Mouse (Mus musculus): ENCODE measurements around the gene Ptpn13. TPM values are rescaled to one million over a fixed set of nuclear protein-coding genes. Genes with fewer than 3 reads are reported as not detected.

Gene Ptpn13
- polyA plus RNA-seq, 1 experiment from 2014 or later: 4.8 TPM

- no peaks in the 10 kb centered on the region for H3K27me3 ChIP-seq (replicated peaks; ENCODE audit: control insufficient read depth, insufficient read depth, low read length)
Observed at GRCm38 (mm10) chr5:103460903-103461302, 35.9 kb downstream of the Ptpn13 start.

GRCm38 (mm10) chr5:103463661-103464219 lies 38.7 kb downstream of the Ptpn13 start:
- Histone ChIP-seq H3K9ac (ENCODE audit: low read length) (no peak overlapping the region), H3K27me3 (replicated peaks; ENCODE audit: control insufficient read depth, insufficient read depth, low read length) (no peaks in the 10 kb centered on the region), H3K36me3 (ENCODE audit: control insufficient read depth, insufficient read depth, low read length) (no peaks in the 10 kb centered on the region), H3K4me3 (ENCODE audit: low read depth, low read length) (no peak overlapping the region), H3K4me2 (ENCODE audit: low read length) (no peak overlapping the region), H3K9me3 (replicated peaks; ENCODE audit: control insufficient read depth, low read length) (no peaks in the 10 kb centered on the region), H3K4me1 (ENCODE audit: control insufficient read depth, insufficient read depth, low read length) (no peaks in the 10 kb centered on the region), H3K27ac (ENCODE audit: low read depth, low read length) (no peak overlapping the region)
- 65% methylated on average over 10 of the region's 10 CpGs for WGBS
- DNase-seq (ENCODE audit: low spot score): no peak
- no peak for ATAC-seq

More at GRCm38 (mm10) chr5:103460903-103461302, 35.9 kb downstream of the Ptpn13 start:
- no peak for DNase-seq (ENCODE audit: low spot score)
- no peak overlapping the region for H3K4me3 ChIP-seq (ENCODE audit: low read depth, low read length)
- no peaks in the 10 kb centered on the region for H3K36me3 ChIP-seq (ENCODE audit: control insufficient read depth, insufficient read depth, low read length)
- no peak overlapping the region for H3K27ac ChIP-seq (ENCODE audit: low read depth, low read length)
- H3K4me1 ChIP-seq (ENCODE audit: control insufficient read depth, insufficient read depth, low read length): no peaks in the 10 kb centered on the region
- WGBS: 80% methylated on average over 6 of the region's 6 CpGs
- no peak for ATAC-seq
- no peak overlapping the region for H3K9ac ChIP-seq (ENCODE audit: low read length)
- no peak overlapping the region for H3K4me2 ChIP-seq (ENCODE audit: low read length)
- no peaks in the 10 kb centered on the region for H3K9me3 ChIP-seq (replicated peaks; ENCODE audit: control insufficient read depth, low read length)

DNA sequence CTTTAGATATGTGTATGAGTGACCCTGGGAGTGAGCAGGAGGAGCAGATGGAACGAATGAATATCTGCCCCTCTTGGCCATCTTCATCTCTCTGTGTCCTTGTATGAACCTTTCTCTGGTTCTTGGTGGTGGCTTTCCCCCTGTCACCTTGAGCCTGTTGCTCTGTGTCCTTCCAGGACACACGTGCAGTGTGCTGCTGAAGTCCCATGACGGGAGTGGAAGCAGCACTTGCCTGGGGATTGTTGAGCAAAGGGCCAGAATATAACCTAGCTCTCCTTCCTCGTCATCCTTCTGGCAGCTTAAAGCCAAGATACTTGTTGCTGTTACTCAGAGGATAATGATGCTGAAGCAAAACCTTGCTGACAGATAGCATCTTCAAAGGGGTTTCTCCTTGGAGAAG lies 39.3 kb downstream of the Ptpn13 start:
- no peaks in the 10 kb centered on the region for H3K36me3 ChIP-seq (ENCODE audit: control insufficient read depth, insufficient read depth, low read length)
- no peak overlapping the region for H3K4me3 ChIP-seq (ENCODE audit: low read depth, low read length)
- H3K9me3 ChIP-seq (replicated peaks; ENCODE audit: control insufficient read depth, low read length): no peaks in the 10 kb centered on the region
- no peak for ATAC-seq
- no peaks in the 10 kb centered on the region for H3K4me1 ChIP-seq (ENCODE audit: control insufficient read depth, insufficient read depth, low read length)
- no peak overlapping the region for H3K27ac ChIP-seq (ENCODE audit: low read depth, low read length)
- no peaks in the 10 kb centered on the region for H3K27me3 ChIP-seq (replicated peaks; ENCODE audit: control insufficient read depth, insufficient read depth, low read length)
- H3K4me2 ChIP-seq (ENCODE audit: low read length): no peak overlapping the region
- DNase-seq (ENCODE audit: low spot score): no peak
- H3K9ac ChIP-seq (ENCODE audit: low read length): no peak overlapping the region
- 80% methylated on average over 4 of the region's 4 CpGs for WGBS

- Histone ChIP-seq H3K4me3 (ENCODE audit: low read depth, low read length) (no peak overlapping the region), H3K27me3 (replicated peaks; ENCODE audit: control insufficient read depth, insufficient read depth, low read length) (no peaks in the 10 kb centered on the region), H3K9ac (ENCODE audit: low read length) (no peak overlapping the region), H3K27ac (ENCODE audit: low read depth, low read length) (no peak overlapping the region), H3K36me3 (ENCODE audit: control insufficient read depth, insufficient read depth, low read length) (no peaks in the 10 kb centered on the region), H3K4me2 (ENCODE audit: low read length) (no peak overlapping the region), H3K9me3 (replicated peaks; ENCODE audit: control insufficient read depth, low read length) (no peaks in the 10 kb centered on the region), H3K4me1 (ENCODE audit: control insufficient read depth, insufficient read depth, low read length) (no peaks in the 10 kb centered on the region)
- WGBS: 69% methylated on average over 10 of the region's 10 CpGs
- no peak for DNase-seq (ENCODE audit: low spot score)
- ATAC-seq: no peak
Observed at GRCm38 (mm10) chr5:103464771-103465170, 39.8 kb downstream of the Ptpn13 start.

DNA sequence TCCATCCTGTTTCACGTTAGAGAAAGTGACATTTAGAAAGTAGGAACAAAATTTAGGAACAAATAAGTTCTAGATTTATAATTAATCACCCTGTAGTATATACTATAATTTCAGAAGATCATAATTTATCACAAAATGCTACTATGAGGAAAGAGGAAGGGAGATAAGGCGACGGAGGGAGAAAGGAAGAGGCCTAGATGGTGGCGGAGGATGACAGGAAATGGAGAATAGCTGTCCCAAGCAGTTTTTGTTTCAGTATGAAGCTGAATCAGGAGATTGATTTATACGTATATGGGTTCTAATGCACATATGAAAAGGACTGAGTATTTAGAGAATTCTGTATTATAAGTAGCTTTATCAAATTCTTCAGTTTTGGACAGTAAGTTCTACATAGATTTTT lies 47.7 kb downstream of the Ptpn13 start:
- ATAC-seq: no peak
- H3K4me2 ChIP-seq (ENCODE audit: low read length): no peak overlapping the region

DNA sequence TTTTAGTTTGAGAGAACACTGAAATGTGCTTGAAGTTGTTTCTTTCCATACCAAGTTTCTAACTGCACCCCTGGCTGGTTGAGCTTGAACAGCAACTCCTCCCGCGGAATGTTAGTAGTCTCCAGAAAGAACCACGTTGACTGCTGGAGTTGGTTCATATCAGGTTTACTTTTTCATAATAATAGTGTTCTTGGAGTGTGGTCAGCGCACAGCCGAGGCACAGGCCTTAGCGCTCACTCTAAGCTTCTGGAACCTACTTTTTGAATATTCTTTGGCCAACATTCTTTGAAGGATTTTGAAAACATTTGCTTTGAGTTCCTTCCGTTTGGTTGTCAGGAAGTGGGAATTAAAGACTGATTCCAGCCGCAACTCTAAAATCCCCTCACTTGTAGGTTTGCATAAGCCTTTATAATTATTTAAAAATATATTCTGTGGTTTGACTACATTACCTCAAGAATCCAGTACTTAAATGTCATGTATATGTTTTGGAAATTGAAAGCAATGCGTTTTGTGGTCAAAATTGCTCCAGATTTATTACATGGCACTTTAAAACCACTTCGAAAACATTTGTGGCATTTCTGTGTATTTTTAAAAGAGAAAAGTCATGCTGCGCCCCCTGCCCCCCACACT lies 48.6 kb downstream of the Ptpn13 start:
- Histone ChIP-seq H3K9me3 (replicated peaks; ENCODE audit: control insufficient read depth, low read length) (no peaks in the 10 kb centered on the region), H3K9ac (ENCODE audit: low read length) (no peak overlapping the region), H3K4me3 (ENCODE audit: low read depth, low read length) (no peak overlapping the region), H3K4me1 (ENCODE audit: control insufficient read depth, insufficient read depth, low read length) (no peaks in the 10 kb centered on the region), H3K4me2 (ENCODE audit: low read length) (no peak overlapping the region), H3K36me3 (ENCODE audit: control insufficient read depth, insufficient read depth, low read length) (no peaks in the 10 kb centered on the region), H3K27ac (ENCODE audit: low read depth, low read length) (no peak overlapping the region), H3K27me3 (replicated peaks; ENCODE audit: control insufficient read depth, insufficient read depth, low read length) (no peaks in the 10 kb centered on the region)
- DNase-seq (ENCODE audit: low spot score): no peak
- WGBS: 93% methylated on average over 11 of the region's 11 CpGs
- no peak for ATAC-seq

More for the DNA sequence above, 47.7 kb downstream of the Ptpn13 start:
- WGBS: 92% methylated on average over 5 of the region's 5 CpGs
- no peak overlapping the region for H3K9ac ChIP-seq (ENCODE audit: low read length)
- H3K27ac ChIP-seq (ENCODE audit: low read depth, low read length): no peak overlapping the region
- no peak overlapping the region for H3K4me3 ChIP-seq (ENCODE audit: low read depth, low read length)
- DNase-seq (ENCODE audit: low spot score): no peak
- H3K27me3 ChIP-seq (replicated peaks; ENCODE audit: control insufficient read depth, insufficient read depth, low read length): no peaks in the 10 kb centered on the region
- no peaks in the 10 kb centered on the region for H3K4me1 ChIP-seq (ENCODE audit: control insufficient read depth, insufficient read depth, low read length)
- H3K36me3 ChIP-seq (ENCODE audit: control insufficient read depth, insufficient read depth, low read length): no peaks in the 10 kb centered on the region
- no peaks in the 10 kb centered on the region for H3K9me3 ChIP-seq (replicated peaks; ENCODE audit: control insufficient read depth, low read length)

- Histone ChIP-seq H3K9ac (ENCODE audit: low read length) (no peak overlapping the region), H3K4me3 (ENCODE audit: low read depth, low read length) (no peak overlapping the region), H3K4me1 (ENCODE audit: control insufficient read depth, insufficient read depth, low read length) (no peaks in the 10 kb centered on the region), H3K27ac (ENCODE audit: low read depth, low read length) (no peak overlapping the region), H3K27me3 (replicated peaks; ENCODE audit: control insufficient read depth, insufficient read depth, low read length) (no peaks in the 10 kb centered on the region), H3K4me2 (ENCODE audit: low read length) (no peak overlapping the region), H3K9me3 (replicated peaks; ENCODE audit: control insufficient read depth, low read length) (no peaks in the 10 kb centered on the region), H3K36me3 (ENCODE audit: control insufficient read depth, insufficient read depth, low read length) (no peaks in the 10 kb centered on the region)
- ATAC-seq (no peak), DNase-seq (ENCODE audit: low spot score) (no peak)
- WGBS: 88% methylated on average over 4 of the region's 4 CpGs
Observed at GRCm38 (mm10) chr5:103474259-103474658, 49.3 kb downstream of the Ptpn13 start.

DNA sequence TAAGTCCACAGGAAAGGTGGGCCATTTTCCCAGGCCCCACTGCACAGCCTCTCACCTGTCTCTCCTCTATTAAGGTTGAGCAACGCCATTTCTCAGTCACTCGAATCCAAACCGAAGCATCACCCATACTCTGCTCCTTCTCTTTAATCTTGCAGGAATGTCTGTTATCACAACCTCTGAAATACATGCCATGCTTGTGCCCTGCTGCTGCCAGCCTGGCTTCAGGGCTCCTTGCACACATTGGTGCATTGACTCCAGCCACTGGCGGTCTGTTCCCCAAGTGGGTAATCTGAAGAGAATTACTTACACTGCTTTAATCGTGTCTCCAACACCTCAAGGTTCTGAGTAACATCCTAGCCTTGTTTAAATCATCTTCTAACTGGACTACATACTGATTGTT lies 50.5 kb downstream of the Ptpn13 start:
- Histone ChIP-seq H3K36me3 (ENCODE audit: control insufficient read depth, insufficient read depth, low read length) (no peaks in the 10 kb centered on the region), H3K4me2 (ENCODE audit: low read length) (no peak overlapping the region), H3K4me3 (ENCODE audit: low read depth, low read length) (no peak overlapping the region), H3K4me1 (ENCODE audit: control insufficient read depth, insufficient read depth, low read length) (no peaks in the 10 kb centered on the region), H3K27ac (ENCODE audit: low read depth, low read length) (no peak overlapping the region), H3K9me3 (replicated peaks; ENCODE audit: control insufficient read depth, low read length) (no peaks in the 10 kb centered on the region), H3K9ac (ENCODE audit: low read length) (no peak overlapping the region), H3K27me3 (replicated peaks; ENCODE audit: control insufficient read depth, insufficient read depth, low read length) (no peaks in the 10 kb centered on the region)
- ATAC-seq (no peak), DNase-seq (ENCODE audit: low spot score) (no peak)
- WGBS: 90% methylated on average over 5 of the region's 5 CpGs

- WGBS: 95% methylated on average over 5 of the region's 5 CpGs
- DNase-seq (ENCODE audit: low spot score): no peak
- H3K4me3 ChIP-seq (ENCODE audit: low read depth, low read length): no peak overlapping the region
- H3K4me2 ChIP-seq (ENCODE audit: low read length): no peak overlapping the region
- H3K27me3 ChIP-seq (replicated peaks; ENCODE audit: control insufficient read depth, insufficient read depth, low read length): no peaks in the 10 kb centered on the region
- no peaks in the 10 kb centered on the region for H3K4me1 ChIP-seq (ENCODE audit: control insufficient read depth, insufficient read depth, low read length)
- no peak overlapping the region for H3K9ac ChIP-seq (ENCODE audit: low read length)
- no peak overlapping the region for H3K27ac ChIP-seq (ENCODE audit: low read depth, low read length)
- ATAC-seq: no peak
- H3K36me3 ChIP-seq (ENCODE audit: control insufficient read depth, insufficient read depth, low read length): no peaks in the 10 kb centered on the region
- H3K9me3 ChIP-seq (replicated peaks; ENCODE audit: control insufficient read depth, low read length): no peaks in the 10 kb centered on the region
Observed at GRCm38 (mm10) chr5:103479503-103479902, 54.5 kb downstream of the Ptpn13 start.

Measured in forebrain, embryonic 14.5 days (tissue).